Mouse (Mus musculus) cerebral cortex, adult 2 months (tissue): ENCODE results near the gene 6030408B16Rik.

Source experiments
- WGBS: fragments of 180-500 bp; shearing (Covaris S2); methylation state at CpG from one replicate; pipeline ENCODE4 v1.1.7; 2018; 5-methylcytosine and 5-hydroxymethylcytosine counted together

6030408B16Rik gene

DNA sequence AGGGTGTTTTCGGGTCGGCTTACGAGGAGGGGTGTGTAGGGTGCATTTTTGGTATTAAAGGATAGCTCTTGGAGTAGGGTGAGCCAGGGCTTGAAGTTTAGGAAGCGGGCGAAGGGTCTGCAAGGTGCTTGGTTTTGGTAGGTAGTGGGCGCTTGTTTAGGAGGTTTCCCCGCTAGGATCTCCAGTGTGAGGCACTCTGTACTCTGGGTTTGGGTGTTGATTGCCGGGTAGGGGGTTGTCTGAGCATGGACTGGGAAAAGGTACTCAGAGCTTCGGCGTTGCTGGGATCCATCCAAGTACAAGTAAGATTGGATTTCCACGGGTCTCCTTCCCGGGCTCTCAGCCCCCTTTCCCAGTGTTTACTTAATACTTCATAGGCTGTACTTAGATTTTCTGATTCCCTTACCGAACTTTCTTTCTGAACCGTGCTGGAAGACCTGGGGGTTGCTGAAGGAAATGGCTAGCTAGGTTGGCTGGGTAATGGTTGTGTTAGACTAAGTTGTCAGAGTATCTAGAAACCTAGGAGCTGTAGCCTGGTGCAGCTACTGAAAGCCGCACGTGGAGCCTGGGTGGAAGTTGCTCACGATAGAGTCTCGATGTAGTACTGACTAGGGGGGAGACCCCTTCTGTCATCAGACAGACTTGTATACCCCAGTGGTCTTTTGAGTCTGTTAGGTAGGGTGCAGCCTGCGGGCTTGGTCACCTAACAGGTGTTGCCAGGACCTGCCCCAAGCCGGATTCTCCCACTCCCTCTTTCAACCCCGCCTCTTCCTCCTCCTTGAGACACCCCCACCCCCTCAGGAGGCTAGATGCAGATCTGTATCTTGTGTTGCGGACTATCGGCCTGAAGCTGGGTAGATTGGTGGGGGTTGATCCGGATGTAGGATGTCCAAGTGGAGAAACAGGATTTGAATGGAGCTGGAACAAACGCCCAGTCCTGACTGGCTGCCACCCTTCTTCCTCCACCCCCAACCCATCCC is 25.7 kb upstream of the 6030408B16Rik start:
- WGBS: 3% methylated on average over 25 of the region's 25 CpGs

DNA sequence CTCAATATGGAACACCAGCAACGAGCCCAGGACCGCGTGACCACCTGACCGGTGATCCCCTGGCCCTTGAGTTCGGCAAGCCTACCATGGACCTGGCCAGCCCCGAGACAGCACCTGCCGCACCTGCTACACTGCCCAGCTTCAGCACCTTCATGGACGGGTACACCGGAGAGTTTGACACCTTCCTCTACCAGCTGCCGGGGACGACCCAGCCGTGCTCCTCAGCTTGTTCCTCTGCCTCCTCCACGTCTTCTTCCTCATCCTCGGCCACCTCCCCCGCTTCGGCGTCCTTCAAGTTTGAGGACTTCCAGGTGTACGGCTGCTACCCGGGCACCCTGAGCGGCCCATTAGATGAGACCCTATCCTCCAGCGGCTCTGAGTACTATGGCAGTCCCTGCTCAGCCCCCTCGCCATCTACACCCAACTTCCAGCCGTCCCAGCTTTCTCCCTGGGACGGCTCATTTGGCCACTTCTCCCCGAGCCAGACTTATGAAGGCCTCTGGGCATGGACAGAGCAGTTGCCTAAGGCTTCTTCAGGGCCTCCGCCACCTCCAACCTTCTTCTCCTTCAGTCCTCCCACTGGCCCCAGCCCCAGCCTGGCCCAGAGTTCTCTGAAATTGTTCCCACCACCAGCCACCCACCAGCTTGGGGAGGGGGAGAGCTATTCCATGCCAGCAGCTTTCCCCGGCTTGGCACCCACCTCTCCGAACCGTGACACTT is 22.8 kb upstream of the 6030408B16Rik start:
- WGBS: 75% methylated on average over 29 of the region's 29 CpGs

DNA sequence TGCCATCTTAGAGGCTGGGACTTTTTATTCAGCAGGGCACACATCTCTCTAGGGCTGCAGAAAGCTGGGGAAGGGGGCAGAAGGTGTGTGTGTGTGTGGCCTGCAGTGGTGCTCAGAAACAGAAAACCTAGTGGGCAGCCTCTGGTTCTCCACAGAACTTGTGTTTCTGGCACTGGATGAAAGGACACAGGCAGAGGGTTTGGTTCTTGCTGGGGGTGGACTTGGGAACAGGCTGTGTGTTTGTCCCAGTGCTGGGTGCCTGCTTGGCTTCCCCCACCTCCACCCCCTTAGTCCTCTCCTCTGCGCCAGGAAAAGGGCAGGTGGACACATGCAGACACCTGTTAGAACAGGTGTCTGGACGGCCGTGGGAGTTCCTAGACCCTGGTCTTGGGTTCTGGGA is 21.9 kb upstream of the 6030408B16Rik start:
- 61% methylated on average over 3 of the region's 3 CpGs for WGBS

DNA sequence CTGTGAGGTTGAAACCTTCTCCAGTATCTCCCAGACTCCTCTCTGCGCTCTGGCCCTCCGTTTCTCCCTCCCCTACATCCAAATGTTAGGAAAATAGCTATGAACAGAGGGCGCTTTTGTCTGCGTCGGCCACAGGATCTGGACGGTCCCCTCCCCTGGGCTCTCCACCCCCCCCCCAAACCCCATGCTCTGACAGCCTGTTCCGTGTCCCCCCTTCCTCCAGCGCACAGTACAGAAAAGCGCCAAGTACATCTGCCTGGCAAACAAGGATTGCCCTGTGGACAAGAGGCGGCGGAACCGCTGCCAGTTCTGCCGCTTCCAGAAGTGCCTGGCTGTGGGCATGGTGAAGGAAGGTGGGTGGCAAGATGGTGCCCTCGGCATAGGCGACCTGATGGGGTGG is 21.5 kb upstream of the 6030408B16Rik start:
- 51% methylated on average over 15 of the region's 15 CpGs for WGBS

DNA sequence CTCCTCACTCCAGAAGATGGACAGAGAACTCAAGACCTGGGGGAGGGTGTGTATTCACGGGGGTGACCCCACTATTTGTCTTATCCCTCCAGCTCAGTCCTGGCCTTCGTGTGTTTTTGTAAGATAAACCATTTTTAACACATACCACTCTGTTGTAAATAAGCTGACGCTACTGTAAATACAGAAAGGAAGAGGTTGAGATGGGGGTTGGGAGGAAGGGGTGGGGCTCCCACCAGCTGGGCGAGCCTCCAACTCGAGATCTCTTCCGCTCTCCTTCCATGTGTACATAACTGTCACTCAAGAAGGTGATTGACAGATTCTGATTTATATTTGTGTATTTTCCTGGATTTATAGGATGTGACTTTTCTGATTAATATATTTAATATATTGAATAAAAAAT is 18.6 kb upstream of the 6030408B16Rik start:
- WGBS: 50% methylated on average over 6 of the region's 6 CpGs

DNA sequence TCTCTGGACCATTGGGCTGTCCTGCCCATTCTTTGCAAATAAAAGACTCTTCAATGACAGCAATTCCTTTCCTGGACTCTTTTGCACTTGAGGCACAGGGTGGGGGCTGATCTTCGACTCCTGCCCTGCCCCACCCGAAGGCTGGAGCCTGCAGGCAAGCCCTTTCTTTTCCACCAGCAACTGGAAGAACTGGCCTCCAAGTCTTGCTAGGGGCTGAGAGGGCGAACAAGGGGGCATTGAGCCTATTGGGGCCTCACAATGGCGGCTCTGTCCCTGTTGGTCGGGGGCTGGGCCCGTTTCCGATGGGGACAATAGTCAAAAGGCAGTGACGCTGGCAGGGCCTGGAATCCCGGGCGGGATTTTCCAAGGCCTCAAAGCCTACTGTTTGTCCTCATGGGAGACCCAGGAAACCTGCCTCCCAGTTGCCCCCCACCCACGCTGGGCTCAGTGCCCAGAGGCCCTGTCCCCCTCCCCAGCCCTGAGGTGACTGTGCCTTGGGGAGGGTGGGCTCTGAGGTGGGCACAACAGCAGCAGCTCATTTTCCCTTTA is 15.6 kb upstream of the 6030408B16Rik start:
- 51% methylated on average over 11 of the region's 11 CpGs for WGBS

DNA sequence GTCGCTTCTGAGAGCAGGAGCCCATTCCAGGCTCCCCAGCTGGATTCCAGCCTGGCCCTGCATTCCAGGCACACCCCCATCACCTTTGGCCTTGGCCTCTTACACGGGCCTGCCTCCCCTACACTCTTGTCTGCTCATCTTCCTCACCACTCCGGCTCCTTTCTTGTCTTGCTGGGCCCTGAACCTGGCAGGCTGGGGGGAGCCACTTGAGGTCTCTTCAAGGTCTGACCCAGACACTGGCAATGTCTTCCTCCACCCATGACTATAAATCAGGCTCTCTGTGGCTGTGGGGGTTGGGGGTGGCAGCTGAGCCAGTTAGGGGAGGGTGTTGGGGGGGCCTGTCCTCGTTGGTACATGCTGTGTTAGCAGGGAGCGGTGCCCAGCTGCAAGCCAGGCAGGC is 14.4 kb upstream of the 6030408B16Rik start:
- WGBS: 71% methylated on average over 5 of the region's 5 CpGs

DNA sequence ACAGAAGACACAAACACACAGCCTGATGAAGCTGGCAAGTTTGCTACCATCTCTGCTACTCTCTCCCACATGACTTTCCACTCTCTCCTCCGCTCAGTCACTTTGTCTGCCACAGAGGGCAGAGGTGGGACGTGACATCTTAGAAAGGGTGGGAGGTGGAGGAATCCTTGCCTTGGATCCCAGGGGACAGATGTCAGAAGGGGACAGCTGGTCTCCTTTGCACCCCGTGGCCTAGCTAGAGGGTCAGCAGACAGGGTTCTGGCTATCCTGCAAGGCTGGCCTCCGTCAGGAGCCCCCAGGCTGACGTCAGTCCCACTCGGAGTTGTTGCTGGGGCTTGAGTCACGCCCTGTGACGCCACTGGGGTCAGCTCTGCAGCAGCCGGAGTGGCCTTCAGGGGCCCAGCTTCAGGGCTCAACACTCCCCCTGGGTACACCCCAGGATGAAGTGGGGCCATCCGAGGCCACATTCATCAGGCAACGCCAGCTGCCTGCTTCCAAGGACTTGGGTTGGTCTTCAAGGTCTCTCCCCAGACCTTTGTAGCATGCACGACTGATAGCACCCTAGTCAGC is 13.5 kb upstream of the 6030408B16Rik start:
- 79% methylated on average over 12 of the region's 12 CpGs for WGBS

DNA sequence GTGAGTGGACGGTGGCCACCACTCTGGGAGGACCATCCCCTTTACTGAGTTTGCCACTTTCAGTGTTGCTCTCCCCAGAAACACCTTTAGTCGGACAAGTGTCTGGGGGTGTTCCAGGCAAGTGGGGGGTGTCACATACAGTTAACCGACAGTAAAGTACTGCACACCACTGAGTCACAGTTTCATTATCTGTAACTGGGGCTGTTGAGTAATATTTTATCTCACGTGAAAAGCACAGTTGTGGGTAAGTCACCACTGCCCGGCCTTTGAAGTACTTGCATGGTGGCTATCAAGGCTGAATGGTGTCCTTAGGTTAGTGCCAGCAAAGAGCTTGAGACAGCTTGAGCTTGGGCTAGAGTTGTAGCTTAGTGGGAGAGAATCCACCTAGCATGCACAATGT is 10.5 kb upstream of the 6030408B16Rik start:
- WGBS: 73% methylated on average over 5 of the region's 5 CpGs

DNA sequence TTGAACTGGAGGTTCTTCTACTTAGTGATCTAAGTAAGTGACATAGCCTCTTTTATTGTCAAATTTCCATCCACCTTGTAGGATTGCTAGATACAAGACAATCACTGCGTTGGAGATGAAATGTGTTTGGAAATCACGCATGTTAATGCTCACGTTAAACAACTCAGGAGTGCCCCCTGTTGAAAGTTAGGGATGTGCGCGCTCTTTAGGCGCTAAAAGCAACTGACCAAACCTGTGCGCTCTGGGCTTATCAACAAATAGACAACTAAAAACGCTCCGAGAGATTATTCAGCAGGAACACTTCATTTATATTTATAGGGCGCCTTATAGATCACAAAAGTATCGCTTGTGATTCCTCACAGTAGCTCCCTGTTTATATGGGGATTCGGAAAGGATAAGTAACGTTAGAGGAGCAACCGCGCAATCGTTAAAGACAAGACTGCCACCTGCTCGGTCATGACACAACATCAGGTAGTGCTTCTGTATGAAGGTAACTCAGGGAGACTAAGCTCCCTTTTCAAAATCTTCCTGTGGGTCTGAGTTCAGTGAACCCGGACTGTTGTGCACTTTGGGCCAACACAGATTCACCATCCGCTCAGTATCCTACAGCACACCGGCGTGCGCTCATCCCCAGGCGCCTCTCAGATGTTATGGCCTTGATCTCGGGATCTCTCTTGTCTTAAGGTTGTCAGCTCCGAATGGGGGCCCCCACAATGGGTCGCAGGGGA is 9.7 kb upstream of the 6030408B16Rik start:
- under 1% methylated on average over 26 of the region's 26 CpGs for WGBS

DNA sequence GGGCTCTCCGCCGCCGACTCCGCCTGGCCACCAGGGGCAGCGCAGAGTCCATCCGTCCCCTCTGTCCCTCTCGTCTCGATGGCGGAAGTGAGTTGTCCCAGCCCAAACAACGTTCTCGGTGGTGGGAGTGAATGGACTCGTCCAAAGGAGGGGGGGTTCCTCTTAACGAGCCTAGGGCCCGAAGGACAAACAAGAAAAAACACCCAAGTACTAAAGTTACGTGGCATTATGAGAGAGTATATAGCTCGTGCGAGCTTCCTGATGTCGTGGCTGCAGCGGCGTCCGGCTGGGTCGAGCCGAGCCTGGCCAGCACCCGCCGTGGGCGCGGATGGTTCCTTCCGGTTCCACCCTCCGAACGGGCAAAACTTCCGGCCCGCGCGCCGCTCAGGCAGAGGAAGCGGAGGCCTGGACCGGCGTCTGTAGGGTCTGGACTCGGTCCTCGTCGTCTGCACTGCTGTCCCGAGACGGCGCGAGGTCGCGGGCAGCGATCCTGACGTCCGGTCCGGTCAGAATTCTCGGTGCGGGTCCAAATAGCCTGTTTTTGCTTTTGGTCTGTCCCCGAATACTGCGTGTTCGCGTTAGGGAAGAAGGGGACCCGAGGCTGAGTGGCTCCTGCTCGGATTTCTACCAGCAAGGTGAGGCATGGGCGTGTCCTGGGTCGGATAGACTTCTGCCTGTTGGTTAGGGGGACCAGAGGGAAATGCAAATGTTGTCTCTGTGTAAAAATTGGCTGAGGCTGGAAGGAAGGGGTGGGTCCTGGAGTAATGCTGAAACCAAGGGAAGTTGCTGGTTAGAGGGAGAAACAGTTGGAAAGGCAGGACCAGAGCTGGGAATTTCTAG is 8.9 kb upstream of the 6030408B16Rik start, which contains the start of gene Atg101:
TSS of gene Atg101 (plus strand) at position 362 of the 840 bp plus-strand sequence.
- WGBS: under 1% methylated on average over 61 of the region's 61 CpGs

DNA sequence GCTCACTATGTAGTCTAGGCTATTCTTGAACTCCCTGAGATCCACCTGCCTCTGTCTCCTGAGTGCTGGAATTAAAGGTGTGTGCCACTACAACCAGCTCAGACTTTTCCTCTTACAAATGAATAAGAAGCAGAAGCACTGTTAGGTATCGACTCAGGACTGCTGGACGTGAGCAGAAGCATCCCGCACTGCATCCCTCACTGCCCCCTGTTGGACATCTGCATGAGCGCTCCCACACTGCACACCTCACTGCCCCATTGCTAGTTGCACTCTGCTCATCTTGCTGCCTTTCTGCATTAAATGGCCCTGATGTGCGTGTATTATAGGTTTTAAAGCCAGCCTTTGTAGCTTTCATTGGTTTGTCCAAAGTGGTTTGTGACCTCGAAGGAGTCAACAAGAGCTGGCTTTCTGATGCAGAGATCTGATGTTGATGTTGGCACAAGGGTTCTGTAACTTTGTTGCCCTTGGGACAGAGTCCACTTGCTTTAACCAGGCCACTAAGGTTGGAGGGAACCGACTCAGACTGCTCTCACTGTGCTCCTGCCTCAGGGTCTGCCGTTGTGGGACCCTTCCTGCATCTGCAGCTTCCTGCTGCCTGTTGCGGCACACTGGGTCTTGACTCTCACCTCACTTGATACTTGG is 6.8 kb upstream of the 6030408B16Rik start:
- WGBS: 62% methylated on average over 9 of the region's 9 CpGs

DNA sequence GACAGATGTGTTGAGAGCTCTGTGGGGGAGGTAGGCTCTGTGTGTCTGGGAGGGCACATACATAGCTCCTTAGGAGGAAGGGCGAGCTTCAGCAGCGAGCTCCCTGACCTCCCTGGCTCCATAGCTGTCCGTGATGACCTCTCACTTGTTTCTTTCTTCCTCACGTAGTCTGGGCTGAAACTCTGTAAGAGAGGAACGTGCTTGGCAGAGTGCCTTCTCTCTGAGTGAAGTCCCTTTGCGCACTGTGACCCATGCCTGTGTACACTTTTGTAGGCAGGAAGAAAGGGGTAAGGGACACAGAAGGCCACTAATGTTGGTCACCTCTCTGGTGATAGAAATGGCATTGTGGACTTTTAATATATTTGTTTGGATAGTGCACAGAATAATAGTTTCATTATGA is 5.7 kb upstream of the 6030408B16Rik start:
- 71% methylated on average over 6 of the region's 6 CpGs for WGBS

DNA sequence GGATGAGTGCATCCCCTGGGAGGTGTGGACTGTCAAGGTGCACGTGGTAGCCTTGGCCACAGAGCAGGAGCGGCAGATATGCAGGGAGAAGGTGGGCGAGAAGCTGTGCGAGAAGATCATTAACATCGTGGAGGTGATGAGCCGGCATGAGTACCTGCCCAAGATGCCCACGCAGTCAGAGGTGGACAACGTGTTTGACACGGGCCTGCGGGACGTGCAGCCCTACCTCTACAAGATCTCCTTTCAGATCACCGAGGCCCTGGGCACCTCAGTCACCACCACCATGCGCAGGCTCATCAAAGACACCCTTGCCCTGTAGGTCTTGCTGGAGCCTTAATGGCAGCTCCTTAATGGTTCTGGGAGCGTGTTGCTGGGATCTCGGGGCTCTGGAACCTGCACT is 2.7 kb upstream of the 6030408B16Rik start:
- 96% methylated on average over 15 of the region's 15 CpGs for WGBS

DNA sequence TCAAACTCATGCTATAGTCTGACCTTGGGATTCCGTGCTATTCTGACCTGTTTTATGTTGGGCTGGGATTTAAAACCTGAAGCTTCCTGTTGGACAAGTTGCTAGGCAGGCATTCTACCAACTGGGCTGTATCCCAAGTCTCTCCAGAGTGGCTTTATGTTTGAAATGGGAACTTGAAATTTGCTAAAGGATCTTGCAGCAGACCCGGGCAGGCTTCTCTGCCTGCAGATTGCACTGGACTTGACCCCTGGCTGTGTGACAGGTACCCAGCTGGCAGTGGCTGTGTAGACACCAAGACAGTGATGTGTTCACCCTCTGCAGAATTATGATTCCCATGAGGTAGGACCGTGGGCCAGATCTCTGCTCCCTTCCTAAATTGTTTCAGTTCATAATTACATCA is 1.0 kb upstream of the 6030408B16Rik start:
- 62% methylated on average over 3 of the region's 3 CpGs for WGBS

DNA sequence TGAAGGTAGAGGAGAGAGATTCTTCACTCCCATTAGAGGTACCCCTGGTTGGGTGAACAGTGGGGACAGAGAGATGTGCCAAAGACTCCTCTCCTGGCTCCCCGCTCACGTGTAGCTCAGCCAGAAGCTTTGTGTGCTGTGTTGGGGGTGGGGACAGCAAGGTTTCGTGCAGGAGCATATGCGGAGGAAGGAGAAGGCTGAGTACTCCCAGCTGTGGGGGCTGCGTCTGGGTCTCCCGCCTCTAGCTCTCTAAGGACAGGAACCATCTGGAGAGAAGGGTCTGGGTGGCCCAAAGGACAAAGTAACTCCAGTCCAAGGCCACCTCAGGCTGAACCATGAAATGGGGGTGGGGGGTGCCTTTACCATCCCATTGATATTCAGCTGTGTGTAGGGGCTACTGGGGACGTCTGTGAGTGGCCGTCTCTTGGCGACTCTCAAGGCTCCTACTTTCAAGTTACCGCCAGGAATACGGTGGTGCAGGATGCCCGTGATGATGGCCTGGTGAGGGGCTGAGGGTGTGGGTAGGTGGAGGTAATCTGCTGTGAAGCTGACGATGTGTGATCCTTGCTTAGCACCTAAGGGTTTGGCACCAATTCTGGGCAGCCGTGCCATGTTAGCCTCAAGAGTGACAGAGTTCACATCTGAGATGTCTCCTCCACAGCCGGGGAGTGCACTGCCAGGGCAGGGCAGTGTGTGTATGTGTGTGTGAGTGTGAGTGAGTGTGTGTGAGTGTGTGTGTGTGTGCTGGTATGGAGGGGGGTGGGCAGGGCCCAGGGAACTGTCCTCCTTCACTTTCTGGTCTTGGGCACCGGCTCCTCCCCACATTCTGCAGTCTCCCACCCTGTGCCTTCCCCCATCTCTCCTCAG is 1.2 kb downstream of the 6030408B16Rik start:
- 48% methylated on average over 16 of the region's 16 CpGs for WGBS

DNA sequence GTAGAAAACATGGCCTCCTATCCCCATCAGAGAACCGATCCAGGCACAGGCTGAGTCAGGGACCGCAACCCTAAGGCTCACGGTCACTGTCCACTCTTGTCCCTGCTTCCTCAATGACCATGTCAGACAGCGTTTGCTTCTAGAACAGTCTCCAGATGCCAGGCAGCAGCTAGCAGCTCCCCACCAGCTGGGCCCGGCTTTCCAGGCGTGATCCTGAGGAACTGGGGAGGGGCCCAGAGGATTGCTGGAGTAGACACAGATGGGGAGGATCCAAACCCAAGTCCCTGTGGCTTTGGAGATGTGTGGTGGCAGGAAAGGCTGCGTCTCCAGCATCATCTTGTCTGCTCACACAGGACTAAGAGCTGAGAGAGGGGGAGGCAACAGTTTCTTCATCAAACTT is 2.1 kb downstream of the 6030408B16Rik start:
- WGBS: 76% methylated on average over 7 of the region's 7 CpGs

DNA sequence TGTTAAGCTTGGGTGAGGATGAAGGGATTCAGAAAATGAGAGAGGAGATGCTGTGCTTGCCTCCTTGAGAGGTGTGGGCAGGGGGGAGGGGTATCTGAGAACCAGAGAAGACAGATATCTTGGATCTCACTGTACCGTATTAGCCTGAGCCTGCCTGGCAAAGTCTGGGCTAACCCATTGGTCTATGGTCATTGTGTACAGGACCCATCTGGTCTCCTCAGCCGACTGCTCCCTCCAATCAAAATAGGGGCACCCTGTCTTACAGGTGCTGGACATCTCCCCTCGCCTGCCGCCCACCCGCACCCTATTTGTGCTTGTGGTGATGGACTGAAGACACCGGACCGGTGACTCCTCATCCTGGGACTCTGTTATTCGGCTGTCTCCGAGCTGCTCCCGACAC is 2.6 kb downstream of the 6030408B16Rik start:
- 95% methylated on average over 10 of the region's 10 CpGs for whole genome bisulfite sequencing

DNA sequence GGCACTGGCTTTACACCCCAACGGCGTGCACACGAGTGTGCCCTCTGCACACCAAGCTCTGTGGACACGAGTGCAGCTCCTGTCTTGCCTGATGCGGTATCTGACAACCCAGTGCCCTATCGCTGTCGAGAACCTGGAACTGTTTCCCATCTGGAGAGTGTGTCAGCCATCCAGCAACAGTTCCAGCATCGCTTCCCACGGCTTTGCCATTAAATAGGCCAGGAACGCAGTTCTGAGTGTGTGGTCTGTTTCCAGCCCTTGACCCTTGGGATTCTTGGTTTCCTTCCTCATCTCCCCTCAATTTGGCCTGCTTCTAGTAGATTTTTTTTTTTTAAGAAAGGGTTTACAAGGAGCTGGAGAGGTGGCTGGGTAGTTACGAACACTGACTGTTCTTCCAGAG is 3.1 kb downstream of the 6030408B16Rik start:
- WGBS: 89% methylated on average over 11 of the region's 11 CpGs
